Mouse (Mus musculus): ENCODE measurements around the gene Vmn1r128. TPM values are rescaled to one million over a fixed set of nuclear protein-coding genes. Genes with fewer than 3 reads are reported as not detected.
"Not testable (repeated sequence)": the region's sequence is repeated elsewhere in the genome, so short reads cannot be mapped to it uniquely, and the experiment has no call there.

The Vmn1r128 gene
- polyA plus RNA-seq (2015; fragmentation: Nextera tagmentation; extraction: Ambion mirVana): not detected in 2 replicates

GRCm38 (mm10) chr7:21349073-21349472 lies at the start of gene Vmn1r128:
Vmn1r128 (plus strand) TSS chr7:21349373.
- not testable (repeated sequence) for H3K9me3 ChIP-seq (ENCODE audit: control insufficient read depth, low read length); H3K4me3 ChIP-seq (ENCODE audit: low read depth, low read length); H3K27ac ChIP-seq (replicated peaks); H3K36me3 ChIP-seq (ENCODE audit: control insufficient read depth, insufficient read depth, low read length); H3K4me1 ChIP-seq (replicated peaks; ENCODE audit: control insufficient read depth, insufficient read depth); ATAC-seq (ENCODE audit: low FRiP score, low TSS enrichment); DNase-seq (ENCODE audit: low spot score); H3K27me3 ChIP-seq (ENCODE audit: control insufficient read depth, insufficient read depth, low read length); H3K9ac ChIP-seq (ENCODE audit: low read length); H3K4me2 ChIP-seq (replicated peaks; ENCODE audit: low read depth)
- 57% methylated on average over 1 of the region's 1 CpGs for WGBS

DNA sequence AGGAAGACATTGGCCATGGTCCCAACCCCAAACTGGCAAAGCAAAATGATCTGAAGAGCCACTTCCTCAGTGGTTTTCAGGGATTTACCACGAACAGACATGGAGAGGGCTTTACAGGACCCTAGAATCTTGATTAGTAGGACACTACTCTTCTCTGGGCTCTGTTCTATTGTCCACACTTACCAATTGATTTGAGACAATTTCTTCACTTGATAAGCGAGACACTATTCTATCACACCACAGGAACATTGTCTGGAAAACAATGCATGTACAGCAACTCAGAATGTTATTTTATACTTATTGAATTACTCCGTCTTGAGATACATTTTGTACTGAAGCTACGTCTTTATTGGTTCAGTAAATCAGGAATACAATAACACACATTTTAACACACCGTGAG lies 47.8 kb upstream of the Vmn1r128 start, which contains the start of gene Vmn1r126:
Vmn1r126 (minus strand) TSS at position 101 of the 400 bp plus-strand sequence.
- H3K36me3 ChIP-seq (ENCODE audit: control insufficient read depth, insufficient read depth, low read length); ATAC-seq (ENCODE audit: low FRiP score, low TSS enrichment); H3K9ac ChIP-seq (ENCODE audit: low read length); H3K4me2 ChIP-seq (replicated peaks; ENCODE audit: low read depth); H3K4me3 ChIP-seq (ENCODE audit: low read depth, low read length); H3K27ac ChIP-seq (replicated peaks); H3K4me1 ChIP-seq (replicated peaks; ENCODE audit: control insufficient read depth, insufficient read depth); H3K9me3 ChIP-seq (ENCODE audit: control insufficient read depth, low read length); H3K27me3 ChIP-seq (ENCODE audit: control insufficient read depth, insufficient read depth, low read length); DNase-seq (ENCODE audit: low spot score): not testable (repeated sequence)
- WGBS: no CpG with 5 or more reads among the region's 5 CpGs

DNA sequence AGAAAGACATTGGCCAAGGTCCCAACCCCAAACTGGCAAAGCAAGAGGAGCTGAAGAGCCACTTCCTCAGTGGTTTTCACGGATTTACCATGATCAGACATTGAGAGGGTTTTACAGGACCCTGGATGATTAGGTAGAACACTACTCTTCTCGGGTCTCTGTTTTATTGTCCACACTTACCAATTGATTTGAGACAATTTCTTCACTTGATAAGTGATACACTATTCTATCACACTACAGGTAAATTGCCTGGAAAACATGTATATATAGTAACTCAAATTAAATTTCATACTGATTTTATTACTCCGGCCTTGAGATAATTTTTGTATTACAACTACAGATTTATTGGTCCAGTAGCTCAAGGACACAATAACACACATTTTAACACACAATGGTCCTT lies 29.4 kb upstream of the Vmn1r128 start, which contains the start of gene Vmn1r127:
Vmn1r127 (minus strand) TSS at position 101 of the 400 bp plus-strand sequence.
- not testable (repeated sequence) for H3K4me3 ChIP-seq (ENCODE audit: low read depth, low read length); ATAC-seq (ENCODE audit: low FRiP score, low TSS enrichment); H3K4me1 ChIP-seq (replicated peaks; ENCODE audit: control insufficient read depth, insufficient read depth); DNase-seq (ENCODE audit: low spot score); H3K9me3 ChIP-seq (ENCODE audit: control insufficient read depth, low read length); H3K36me3 ChIP-seq (ENCODE audit: control insufficient read depth, insufficient read depth, low read length); H3K27me3 ChIP-seq (ENCODE audit: control insufficient read depth, insufficient read depth, low read length); H3K4me2 ChIP-seq (replicated peaks; ENCODE audit: low read depth); H3K9ac ChIP-seq (ENCODE audit: low read length); H3K27ac ChIP-seq (replicated peaks)
- no CpG with 5 or more reads among the region's 3 CpGs for WGBS

DNA sequence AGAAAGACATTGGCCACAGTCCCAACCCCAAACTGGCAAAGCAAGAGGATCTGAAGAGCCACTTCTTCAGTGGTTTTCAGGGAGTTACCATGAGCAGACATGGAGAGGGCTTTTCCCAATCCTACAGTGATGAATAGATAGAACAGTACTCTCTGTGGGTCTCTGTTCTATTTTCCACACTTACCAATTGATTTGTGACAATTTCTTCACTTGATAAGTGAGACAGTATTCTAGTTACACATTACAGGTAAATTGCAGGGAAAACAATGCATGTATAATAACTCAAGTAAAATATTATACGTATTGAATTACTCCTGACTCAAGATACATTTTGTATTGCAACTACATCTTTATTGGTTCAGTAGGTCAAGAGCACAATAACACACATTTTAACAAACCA lies 12.0 kb downstream of the Vmn1r128 start, which contains the start of gene Vmn1r129:
Vmn1r129 (minus strand) TSS at position 101 of the 400 bp plus-strand sequence.
- not testable (repeated sequence) for H3K9me3 ChIP-seq (ENCODE audit: control insufficient read depth, low read length); H3K4me3 ChIP-seq (ENCODE audit: low read depth, low read length); ATAC-seq (ENCODE audit: low FRiP score, low TSS enrichment); H3K27me3 ChIP-seq (ENCODE audit: control insufficient read depth, insufficient read depth, low read length); H3K4me1 ChIP-seq (replicated peaks; ENCODE audit: control insufficient read depth, insufficient read depth); H3K9ac ChIP-seq (ENCODE audit: low read length); DNase-seq (ENCODE audit: low spot score); H3K27ac ChIP-seq (replicated peaks); H3K4me2 ChIP-seq (replicated peaks; ENCODE audit: low read depth); H3K36me3 ChIP-seq (ENCODE audit: control insufficient read depth, insufficient read depth, low read length)
- WGBS: no CpG with 5 or more reads among the region's 1 CpGs

Other genes with a start within 250 kb of the Vmn1r128 start
- not detected in 2 replicates for gene Vmn1r122, start 215.2 kb upstream of the Vmn1r128 start, polyA plus RNA-seq (2015; fragmentation: Nextera tagmentation; extraction: Ambion mirVana)
- gene Vmn1r123, start 187.2 kb upstream of the Vmn1r128 start, polyA plus RNA-seq (2015; fragmentation: Nextera tagmentation; extraction: Ambion mirVana): not detected in 2 replicates
- 0.08 TPM in 1 of 2 replicates, not detected in the other for gene Gm5157, start 158.9 kb upstream of the Vmn1r128 start, polyA plus RNA-seq (2015; fragmentation: Nextera tagmentation; extraction: Ambion mirVana)
- gene Vmn1r124, start 88.8 kb upstream of the Vmn1r128 start, polyA plus RNA-seq (2015; fragmentation: Nextera tagmentation; extraction: Ambion mirVana): not detected in 2 replicates
- gene Vmn1r125, start 77.2 kb upstream of the Vmn1r128 start, polyA plus RNA-seq (2015; fragmentation: Nextera tagmentation; extraction: Ambion mirVana): not detected in 2 replicates
- not detected in 2 replicates for gene Vmn1r126, start 47.9 kb upstream of the Vmn1r128 start, polyA plus RNA-seq (2015; fragmentation: Nextera tagmentation; extraction: Ambion mirVana)
- not detected in 2 replicates for gene Vmn1r127, start 29.5 kb upstream of the Vmn1r128 start, polyA plus RNA-seq (2015; fragmentation: Nextera tagmentation; extraction: Ambion mirVana)
- not detected in 2 replicates for gene Vmn1r129, start 11.9 kb downstream of the Vmn1r128 start, polyA plus RNA-seq (2015; fragmentation: Nextera tagmentation; extraction: Ambion mirVana)
- not detected in 2 replicates for gene Gm6882, start 83.4 kb downstream of the Vmn1r128 start, polyA plus RNA-seq (2015; fragmentation: Nextera tagmentation; extraction: Ambion mirVana)
- not detected in 2 replicates for gene Vmn1r130, start 162.4 kb downstream of the Vmn1r128 start, polyA plus RNA-seq (2015; fragmentation: Nextera tagmentation; extraction: Ambion mirVana)
- gene Vmn1r131, start 196.7 kb downstream of the Vmn1r128 start, polyA plus RNA-seq (2015; fragmentation: Nextera tagmentation; extraction: Ambion mirVana): not detected in 2 replicates

Data from stomach, postnatal 0 days (tissue).